Mouse (Mus musculus) MEL-GATA-1-ER (cell line): ENCODE measurements around the gene Sppl2b.

Source experiments
- DNase-seq: peaks from one replicate; pipeline ENCODE4 v3.0.0-alpha.2; 2012; ENCODE audit warnings: low read depth; ENCODE audit errors: extremely low read depth

The Sppl2b gene

GRCm38 (mm10) chr10:80896581-80897485 lies 41.8 kb downstream of the Sppl2b start:
- DNase-seq = no peak

- DNase-seq = no peak
Measured at GRCm38 (mm10) chr10:80897861-80898510, 42.9 kb downstream of the Sppl2b start.

- DNase-seq = no peak
Measured at GRCm38 (mm10) chr10:80899074-80899473, 44.0 kb downstream of the Sppl2b start.

- DNase-seq = no peak
Measured at GRCm38 (mm10) chr10:80899591-80900317, 44.7 kb downstream of the Sppl2b start.

GRCm38 (mm10) chr10:80900318-80901247 lies 45.5 kb downstream of the Sppl2b start, which contains the start of gene Timm13:
Timm13 (minus strand) TSS chr10:80900969.
- DNase-seq = peak; percentile 99

- no peak for DNase-seq
Measured at GRCm38 (mm10) chr10:80901409-80902272, 46.6 kb downstream of the Sppl2b start.

- DNase-seq = no peak
Measured at GRCm38 (mm10) chr10:80902273-80902940, 47.3 kb downstream of the Sppl2b start.

GRCm38 (mm10) chr10:80903282-80903681 lies 48.2 kb downstream of the Sppl2b start:
- no peak for DNase-seq

GRCm38 (mm10) chr10:80904004-80904693 lies 49.1 kb downstream of the Sppl2b start:
- DNase-seq = no peak

GRCm38 (mm10) chr10:80904709-80905108 lies 49.6 kb downstream of the Sppl2b start:
- DNase-seq = no peak

- DNase-seq = no peak
Measured at GRCm38 (mm10) chr10:80909375-80910162, 54.5 kb downstream of the Sppl2b start.

- DNase-seq = no peak
Measured at GRCm38 (mm10) chr10:80911354-80911753, 56.3 kb downstream of the Sppl2b start.

GRCm38 (mm10) chr10:80911891-80912290 lies 56.8 kb downstream of the Sppl2b start:
- DNase-seq = no peak

GRCm38 (mm10) chr10:80913364-80914011 lies 58.4 kb downstream of the Sppl2b start:
- DNase-seq = no peak

GRCm38 (mm10) chr10:80914253-80914656 lies 59.2 kb downstream of the Sppl2b start:
- DNase-seq = no peak

- no peak for DNase-seq
Measured at GRCm38 (mm10) chr10:80915260-80915659, 60.2 kb downstream of the Sppl2b start.

GRCm38 (mm10) chr10:80915736-80916135 lies 60.7 kb downstream of the Sppl2b start:
- no peak for DNase-seq
